Mouse (Mus musculus): ENCODE measurements around the gene Gm45783. TPM values are rescaled to one million over a fixed set of nuclear protein-coding genes. Genes with fewer than 3 reads are reported as not detected.
"Not testable (repeated sequence)": the region's sequence is repeated elsewhere in the genome, so short reads cannot be mapped to it uniquely, and the experiment has no call there.

Gene Gm45783
- polyA plus RNA-seq (2012; ENCODE audit: insufficient read depth, low replicate concordance) = not detected in 2 replicates

DNA sequence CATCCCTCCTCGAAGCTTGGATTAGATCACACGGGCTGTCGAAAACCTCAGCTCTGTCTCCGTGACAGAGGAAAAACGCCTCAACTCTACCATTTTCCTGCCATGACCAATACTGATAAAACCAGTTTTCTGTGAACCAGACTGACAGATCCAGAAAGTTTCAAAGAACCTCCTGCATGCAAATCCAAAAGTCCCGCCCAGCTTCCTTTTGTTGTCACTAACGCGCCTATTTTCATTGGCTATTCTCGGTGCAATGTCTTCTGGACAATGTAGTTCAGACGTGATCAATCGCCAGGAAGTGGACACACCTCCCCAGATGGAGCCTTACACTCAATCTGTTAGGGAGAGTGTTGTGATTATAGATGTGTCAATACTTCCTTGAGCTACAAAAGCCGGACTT is at the start of gene Gm45783:
TSS of gene Gm45783 (minus strand) at position 143 of the 400 bp plus-strand sequence.
- not testable (repeated sequence) for H3K4me3 ChIP-seq (replicated peaks); H3K4me1 ChIP-seq; H3K9me3 ChIP-seq; H3K27me3 ChIP-seq (replicated peaks); H3K36me3 ChIP-seq (replicated peaks; ENCODE audit: low read length)

GRCm38 (mm10) chr7:7399603-7400002 is 25.2 kb upstream of the Gm45783 start, which contains the start of gene Vmn2r31:
TSS of gene Vmn2r31 (minus strand) at chr7:7399703.
- H3K4me3 ChIP-seq (replicated peaks); H3K4me1 ChIP-seq; H3K9me3 ChIP-seq; H3K36me3 ChIP-seq (replicated peaks; ENCODE audit: low read length); H3K27me3 ChIP-seq (replicated peaks): not testable (repeated sequence)

DNA sequence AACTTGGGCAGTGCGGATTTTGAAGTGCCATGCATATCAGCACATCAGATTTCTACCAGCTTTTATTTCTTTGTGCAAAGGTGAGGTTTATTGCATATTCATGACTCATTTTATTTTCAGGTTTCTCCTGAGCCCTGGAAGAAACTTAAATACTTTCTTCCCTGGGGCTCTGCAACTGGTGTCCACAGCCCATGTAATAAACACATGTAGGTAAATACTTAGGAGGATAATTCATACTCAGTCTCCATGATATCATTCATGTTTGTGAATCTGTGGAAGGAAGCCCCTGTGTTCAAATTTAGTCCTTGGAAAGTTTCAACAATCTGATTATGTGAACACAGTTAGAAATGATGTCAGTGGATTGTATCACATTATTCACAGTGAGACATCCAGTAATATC is 36.9 kb downstream of the Gm45783 start, which contains the start of gene Vmn2r30:
TSS of gene Vmn2r30 (minus strand) at position 101 of the 400 bp plus-strand sequence.
- not testable (repeated sequence) for H3K4me3 ChIP-seq (replicated peaks); H3K27me3 ChIP-seq (replicated peaks); H3K9me3 ChIP-seq; H3K4me1 ChIP-seq; H3K36me3 ChIP-seq (replicated peaks; ENCODE audit: low read length)

DNA sequence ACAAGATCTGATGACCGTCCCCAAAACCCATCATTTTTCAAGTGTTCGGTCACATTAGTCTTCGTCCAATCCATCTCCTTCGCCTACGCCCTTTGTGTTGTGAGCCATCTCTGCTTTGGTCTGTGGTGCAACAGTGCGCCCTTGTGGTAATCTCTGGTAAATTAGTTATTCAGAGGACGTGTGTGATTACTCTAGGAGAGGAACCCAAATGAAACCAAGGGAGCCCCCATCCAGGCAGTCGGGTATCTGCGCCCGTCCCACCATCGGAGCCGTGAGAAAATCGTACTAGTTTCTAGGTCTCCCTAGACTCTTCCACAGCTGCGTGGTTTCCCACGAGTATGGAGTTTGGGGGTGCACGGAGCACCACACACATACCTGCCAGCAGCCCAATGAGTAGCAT is 78.8 kb downstream of the Gm45783 start:
- no peaks in the 10 kb centered on the region for H3K9me3 ChIP-seq
- H3K36me3 ChIP-seq (replicated peaks; ENCODE audit: low read length) = peaks cover 52% of the 10 kb centered on the region
- peaks cover 23% of the 10 kb centered on the region for H3K4me1 ChIP-seq
- TF ChIP-seq GATA1 (IDR thresholded peaks at IDR 0.05; ENCODE audit: borderline replicate concordance, low read length) (no peak), FLI1 (IDR thresholded peaks at IDR 0.05; ENCODE audit: low read length) (no peak)
- H3K4me3 ChIP-seq (replicated peaks) = no peak overlapping the region
- peaks cover 3% of the 10 kb centered on the region for H3K27me3 ChIP-seq (replicated peaks)

Other genes starting within 250 kb of the Gm45783 start
- gene Zfp773, start 237.8 kb downstream of the Gm45783 start, polyA plus RNA-seq (2012; ENCODE audit: insufficient read depth, low replicate concordance) = not detected in 2 replicates
- 0.09 TPM in 1 of 2 replicates, not detected in the other for gene Zfp418, start 203.2 kb downstream of the Gm45783 start, polyA plus RNA-seq (2012; ENCODE audit: insufficient read depth, low replicate concordance)
- not detected in 2 replicates for gene Zfp772, start 164.6 kb downstream of the Gm45783 start, polyA plus RNA-seq (2012; ENCODE audit: insufficient read depth, low replicate concordance)
- not detected in 2 replicates for gene Vmn2r29, start 127.2 kb downstream of the Gm45783 start, polyA plus RNA-seq (2012; ENCODE audit: insufficient read depth, low replicate concordance)
- 0.07 TPM in 1 of 2 replicates, not detected in the other for gene Gm45844, start 96.3 kb downstream of the Gm45783 start, polyA plus RNA-seq (2012; ENCODE audit: insufficient read depth, low replicate concordance)
- 2.7 and 4.8 TPM in 2 replicates for gene Clcn4, start 73.7 kb downstream of the Gm45783 start, polyA plus RNA-seq (2012; ENCODE audit: insufficient read depth, low replicate concordance)
- 0.03 TPM in 1 of 2 replicates, not detected in the other for gene Vmn2r30, start 37.0 kb downstream of the Gm45783 start, polyA plus RNA-seq (2012; ENCODE audit: insufficient read depth, low replicate concordance)
- gene Vmn2r31, start 25.1 kb upstream of the Gm45783 start, polyA plus RNA-seq (2012; ENCODE audit: insufficient read depth, low replicate concordance) = 0.02 and 0.19 TPM in 2 replicates
- not detected in 2 replicates for gene Vmn2r32, start 105.4 kb upstream of the Gm45783 start, polyA plus RNA-seq (2012; ENCODE audit: insufficient read depth, low replicate concordance)
- gene Vmn2r33, start 192.2 kb upstream of the Gm45783 start, polyA plus RNA-seq (2012; ENCODE audit: insufficient read depth, low replicate concordance) = not detected in 2 replicates